Mouse (Mus musculus) mouse embryonic stem cell (cell line): ENCODE measurements around the gene Zfp60.

Source experiments
- in situ Hi-C, 2 experiments: fragments of 300-500 bp; cut with MboI; formaldehyde crosslinking; loops; 1 replicate in 1 of 2; 3 replicates in 1 of 2; pipeline ENCODE4 v1.14.3; 2019 to 2020; ENCODE audit warnings: low sequenced_read_pairs in 2 of 2, low pct_unique_long_range_greater_than_20kb in 1 of 2, mixed read lengths in 1 of 2; ENCODE audit not compliant: unreplicated experiment in 1 of 2

Gene Zfp60

GRCm38 (mm10) chr7:27731281-27731883 lies at the start of gene Zfp60:
Zfp60 (plus strand) TSS chr7:27731389.
- in situ Hi-C loops, result no loop called here

- in situ Hi-C loops, result no loop called here
These were observed 48.0 kb upstream of the Zfp60 start for GRCm38 (mm10) chr7:27683218-27683617.

GRCm38 (mm10) chr7:27685220-27685619 lies 46.0 kb upstream of the Zfp60 start:
- in situ Hi-C loops, result loop anchor here in 1 of 2 experiments (5.0 kb wide), 1 partner anchor 42 kb away; no protein-coding TSS in a partner anchor

GRCm38 (mm10) chr7:27685681-27686080 lies 45.5 kb upstream of the Zfp60 start:
- in situ Hi-C loops, result loop anchor here in 1 of 2 experiments (5.0 kb wide), 1 partner anchor 42 kb away; no protein-coding TSS in a partner anchor

- in situ Hi-C loops, result loop anchor here in 1 of 2 experiments (5.0 kb wide), 1 partner anchor 40 kb away; no protein-coding TSS in a partner anchor
These were observed 44.1 kb upstream of the Zfp60 start for GRCm38 (mm10) chr7:27687043-27687442.

- in situ Hi-C loops, result loop anchor here in 1 of 2 experiments (5.0 kb wide), 1 partner anchor 39 kb away; no protein-coding TSS in a partner anchor
These were observed 43.4 kb upstream of the Zfp60 start for GRCm38 (mm10) chr7:27687836-27688235.

GRCm38 (mm10) chr7:27688246-27688788 lies 42.9 kb upstream of the Zfp60 start:
- in situ Hi-C loops, result loop anchor here in 1 of 2 experiments (5.0 kb wide), 1 partner anchor 39 kb away; no protein-coding TSS in a partner anchor

- in situ Hi-C loops, result loop anchor here in 1 of 2 experiments (5.0 kb wide), 1 partner anchor 38 kb away; no protein-coding TSS in a partner anchor
These were observed 42.2 kb upstream of the Zfp60 start, which contains the start of gene Zfp607b for GRCm38 (mm10) chr7:27688815-27689612. Zfp607b (plus strand) TSS chr7:27689340.

GRCm38 (mm10) chr7:27691076-27691475 lies 40.1 kb upstream of the Zfp60 start:
- in situ Hi-C loops, result loop anchor here in 1 of 2 experiments (5.0 kb wide), 1 partner anchor 36 kb away; no protein-coding TSS in a partner anchor

GRCm38 (mm10) chr7:27696711-27697110 lies 34.5 kb upstream of the Zfp60 start:
- in situ Hi-C loops, result no loop called here

GRCm38 (mm10) chr7:27710402-27710801 lies 20.8 kb upstream of the Zfp60 start:
- in situ Hi-C loops, result no loop called here

- in situ Hi-C loops, result loop anchor here in 1 of 2 experiments (10.0 kb wide), 1 partner anchor 213 kb away; no protein-coding TSS in a partner anchor
These were observed 9.2 kb upstream of the Zfp60 start for GRCm38 (mm10) chr7:27721951-27722350.

GRCm38 (mm10) chr7:27725566-27726538 lies 5.3 kb upstream of the Zfp60 start:
- in situ Hi-C loops, result loop anchor here (5.0 to 10.0 kb wide), 4 partner anchors 34 to 209 kb away; partner anchors contain the start of gene Zfp607b (in 1 of the 2)

- in situ Hi-C loops, result loop anchor here (5.0 to 10.0 kb wide), 4 partner anchors 35 to 207 kb away; partner anchors contain the start of gene Zfp607b (in 1 of the 2)
These were observed 3.7 kb upstream of the Zfp60 start for GRCm38 (mm10) chr7:27727471-27727870.

GRCm38 (mm10) chr7:27731946-27732345 lies 757 bp downstream of the Zfp60 start:
- in situ Hi-C loops, result no loop called here

- in situ Hi-C loops, result no loop called here
These were observed 1.3 kb downstream of the Zfp60 start for GRCm38 (mm10) chr7:27732508-27732907.

- in situ Hi-C loops, result no loop called here
These were observed 4.3 kb downstream of the Zfp60 start for GRCm38 (mm10) chr7:27735457-27735856.
